Mouse (Mus musculus): Measurements from ENCODE around the gene Exosc10.

Exosc10 gene

DNA sequence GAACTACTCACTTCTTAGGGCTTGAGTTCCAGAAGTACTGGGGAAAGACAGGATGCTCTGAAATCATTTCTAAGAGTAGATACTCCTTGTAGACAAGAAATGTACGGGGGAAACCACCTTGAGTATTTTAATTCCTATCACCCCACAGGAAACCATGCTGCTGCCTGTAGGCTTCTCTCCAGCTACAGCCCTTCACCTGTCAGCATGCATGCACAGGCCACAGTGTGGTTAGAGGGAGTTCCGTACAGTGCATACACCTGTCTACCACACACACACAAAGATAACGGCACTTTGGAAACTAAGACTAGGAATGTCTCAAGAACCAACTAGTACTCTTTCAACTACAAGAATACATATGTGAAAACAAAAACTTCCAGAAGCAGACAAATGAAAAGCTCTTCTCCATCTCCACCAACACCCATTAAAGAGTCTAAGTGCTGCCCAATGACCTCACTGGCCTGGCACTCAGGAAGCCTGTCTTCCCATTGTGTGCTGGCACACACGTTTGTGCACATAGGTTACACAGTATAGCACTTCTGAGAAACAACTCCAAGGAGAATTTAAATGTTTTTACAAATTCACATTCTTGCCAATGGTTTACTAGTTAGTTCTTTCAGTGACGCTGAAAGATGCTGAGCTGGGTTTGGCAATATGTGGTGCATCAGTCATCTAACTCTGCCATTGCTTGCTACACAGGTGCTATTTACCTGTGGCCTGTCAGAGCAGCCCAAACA, 52.6 kb downstream of the Exosc10 start:
- DNase-seq, result no peak

GRCm38 (mm10) chr4:148612557-148612956, 54.3 kb downstream of the Exosc10 start:
- DNase-seq, result no peak

DNA sequence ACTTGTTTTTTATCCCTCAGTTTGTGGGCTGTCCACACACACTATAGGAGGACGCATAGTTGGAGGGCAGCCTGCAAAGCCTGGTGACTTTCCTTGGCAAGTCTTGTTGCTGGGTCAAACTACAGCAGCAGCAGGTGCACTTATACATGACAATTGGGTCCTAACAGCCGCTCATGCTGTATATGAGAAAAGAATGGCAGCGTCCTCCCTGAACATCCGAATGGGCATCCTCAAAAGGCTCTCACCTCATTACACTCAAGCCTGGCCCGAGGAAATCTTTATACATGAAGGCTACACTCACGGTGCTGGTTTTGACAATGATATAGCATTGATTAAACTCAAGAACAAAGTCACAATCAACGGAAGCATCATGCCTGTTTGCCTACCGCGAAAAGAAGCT, 55.5 kb downstream of the Exosc10 start:
- no peak for DNase-seq

DNA sequence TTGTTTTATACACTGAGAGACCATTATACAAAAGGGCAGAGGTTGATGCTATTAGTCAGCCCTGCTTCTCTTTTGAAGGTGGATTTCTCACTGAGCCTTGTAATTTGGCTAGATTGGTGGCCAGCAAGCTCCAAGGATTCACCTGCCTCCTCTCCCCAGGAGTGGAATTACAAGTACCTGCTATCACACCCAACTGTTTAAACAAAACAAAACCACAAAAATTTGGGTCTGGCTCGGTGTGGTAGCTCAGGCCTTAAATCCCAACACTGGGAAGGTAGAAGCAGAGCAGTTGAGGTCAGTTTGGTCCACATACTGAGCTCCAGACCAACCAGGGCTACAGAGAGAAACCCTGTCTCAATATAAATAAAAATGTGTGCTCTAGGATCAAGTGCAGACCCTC, 61.6 kb downstream of the Exosc10 start:
- DNase-seq, result no peak

DNA sequence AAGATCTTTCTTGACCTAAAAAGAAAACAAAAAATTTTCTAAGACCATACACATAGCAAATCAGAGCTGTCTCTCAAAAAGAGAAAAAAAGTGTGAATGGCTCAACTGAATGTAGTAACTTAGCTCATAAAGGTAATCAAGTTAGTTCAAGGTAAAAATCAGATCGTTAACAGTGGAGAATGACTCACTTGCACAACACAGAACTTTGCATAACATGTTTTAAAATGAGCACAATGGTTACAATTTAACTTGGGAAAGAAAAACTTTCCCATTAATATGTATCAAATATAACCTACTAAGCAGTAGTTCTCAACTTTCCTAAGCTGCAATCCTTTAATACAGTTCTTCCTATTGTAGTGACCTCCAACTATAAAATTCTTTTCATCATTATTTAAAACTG, 62.5 kb downstream of the Exosc10 start:
- no peak for DNase-seq

- DNase-seq, result no peak
These were observed 64.3 kb downstream of the Exosc10 start for GRCm38 (mm10) chr4:148622485-148622884.

GRCm38 (mm10) chr4:148623609-148624008, 65.4 kb downstream of the Exosc10 start:
- DNase-seq, result no peak

- no peak for DNase-seq
These were observed 66.8 kb downstream of the Exosc10 start for GRCm38 (mm10) chr4:148625010-148625409.

DNA sequence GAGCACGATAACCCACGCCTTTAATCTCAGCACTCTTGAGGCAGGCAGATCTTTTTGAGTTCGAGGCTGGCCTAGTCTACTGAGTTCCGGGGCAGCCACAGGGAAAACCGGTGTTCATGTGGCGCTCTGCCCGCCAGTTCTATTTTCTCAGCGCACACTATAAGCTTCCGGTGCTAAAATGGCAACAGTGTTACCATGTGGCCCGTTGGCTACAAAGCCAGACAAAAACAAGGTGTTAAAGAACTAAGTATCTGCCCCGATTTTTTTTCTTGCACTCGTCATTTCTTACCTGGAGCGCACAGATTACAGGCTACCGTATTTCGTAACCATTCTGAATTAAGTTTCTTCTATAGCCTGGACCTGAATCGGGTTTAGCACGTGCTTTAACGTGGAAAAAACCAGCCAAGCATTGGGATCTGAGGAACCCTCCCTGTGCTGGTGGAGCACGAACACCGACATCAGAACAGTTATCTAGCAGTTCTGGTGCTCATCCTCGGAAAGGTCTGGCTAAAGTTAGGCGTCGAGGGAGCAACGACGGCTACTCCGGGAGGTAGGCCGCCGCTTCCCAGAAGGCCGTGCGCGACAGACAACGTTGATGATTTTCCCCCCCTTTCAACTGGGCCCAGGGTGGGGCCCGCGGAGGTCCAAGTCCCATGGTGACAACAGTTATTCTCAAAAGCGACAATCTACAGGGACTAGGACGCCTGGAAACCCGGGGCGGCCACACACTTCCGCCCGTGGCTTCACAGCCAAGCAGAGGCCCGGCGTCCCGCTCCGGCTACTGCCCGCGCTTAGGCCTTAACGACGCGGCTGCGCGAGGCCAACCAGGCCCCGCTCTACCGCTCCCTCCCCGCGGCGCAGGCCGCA, 67.8 kb downstream of the Exosc10 start:
- peak; percentile 21 for DNase-seq

- DNase-seq, result peak; percentile 95
These were observed 68.5 kb downstream of the Exosc10 start, which contains the start of gene Tardbp for GRCm38 (mm10) chr4:148626623-148627185. Tardbp (minus strand) TSS chr4:148627019.

- DNase-seq, result no peak
These were observed 69.0 kb downstream of the Exosc10 start for GRCm38 (mm10) chr4:148627246-148627645.
